Mouse (Mus musculus): ENCODE measurements around the gene Tfr2.

The Tfr2 gene

GRCm38 (mm10) chr5:137569665-137570064 is at the start of gene Tfr2:
Tfr2 (plus strand) TSS chr5:137569840.
- peak; percentile 83 for DNase-seq (ENCODE audit: low read depth)

GRCm38 (mm10) chr5:137521861-137522260 is 47.8 kb upstream of the Tfr2 start:
- DNase-seq (ENCODE audit: low read depth): no peak

GRCm38 (mm10) chr5:137522711-137523110 is 46.9 kb upstream of the Tfr2 start:
- no peak for DNase-seq (ENCODE audit: low read depth)

- no peak for DNase-seq (ENCODE audit: low read depth)
These were observed 46.0 kb upstream of the Tfr2 start for GRCm38 (mm10) chr5:137523396-137524250.

GRCm38 (mm10) chr5:137524251-137524515 is 45.5 kb upstream of the Tfr2 start:
- DNase-seq (ENCODE audit: low read depth): no peak

GRCm38 (mm10) chr5:137524671-137525070 is 45.0 kb upstream of the Tfr2 start:
- no peak for DNase-seq (ENCODE audit: low read depth)

GRCm38 (mm10) chr5:137525511-137525910 is 44.1 kb upstream of the Tfr2 start:
- no peak for DNase-seq (ENCODE audit: low read depth)

- DNase-seq (ENCODE audit: low read depth): no peak
These were observed 43.3 kb upstream of the Tfr2 start for GRCm38 (mm10) chr5:137526192-137526936.

- DNase-seq (ENCODE audit: low read depth): no peak
These were observed 42.2 kb upstream of the Tfr2 start for GRCm38 (mm10) chr5:137527413-137527812.

- DNase-seq (ENCODE audit: low read depth): no peak
These were observed 41.2 kb upstream of the Tfr2 start for GRCm38 (mm10) chr5:137528247-137528968.

- no peak for DNase-seq (ENCODE audit: low read depth)
These were observed 40.2 kb upstream of the Tfr2 start for GRCm38 (mm10) chr5:137529221-137529995.

- DNase-seq (ENCODE audit: low read depth): no peak
These were observed 39.6 kb upstream of the Tfr2 start for GRCm38 (mm10) chr5:137530075-137530474.

GRCm38 (mm10) chr5:137530588-137531413 is 38.8 kb upstream of the Tfr2 start:
- DNase-seq (ENCODE audit: low read depth): no peak

GRCm38 (mm10) chr5:137531414-137532130 is 38.1 kb upstream of the Tfr2 start:
- no peak for DNase-seq (ENCODE audit: low read depth)

- DNase-seq (ENCODE audit: low read depth): no peak
These were observed 37.4 kb upstream of the Tfr2 start for GRCm38 (mm10) chr5:137532131-137532807.

- no peak for DNase-seq (ENCODE audit: low read depth)
These were observed 36.9 kb upstream of the Tfr2 start for GRCm38 (mm10) chr5:137532808-137533116.

- DNase-seq (ENCODE audit: low read depth): peak; percentile 97
These were observed 36.4 kb upstream of the Tfr2 start, which contains the start of the genes Epo and Gnb2 for GRCm38 (mm10) chr5:137533117-137533827. Epo (minus strand) TSS chr5:137533242. Gnb2 (minus strand) TSS chr5:137533510.

- no peak for DNase-seq (ENCODE audit: low read depth)
These were observed 34.9 kb upstream of the Tfr2 start for GRCm38 (mm10) chr5:137534762-137535161.

GRCm38 (mm10) chr5:137535318-137535717 is 34.3 kb upstream of the Tfr2 start:
- DNase-seq (ENCODE audit: low read depth): no peak

Data from c-Kit-positive CD71-positive TER-119-negative erythroid progenitor cells, embryonic 14.5 days (primary cell).